Mouse (Mus musculus) ES-E14 (cell line): ENCODE measurements around the gene Lyrm1. TPM values are rescaled to one million over a fixed set of nuclear protein-coding genes. Genes with fewer than 3 reads are reported as not detected.

Experiments
- DNase-seq: peaks from one replicate; pipeline ENCODE4 v3.0.0-alpha.2; 2013; ENCODE audit warnings: low read depth, low spot score
- H3K27ac ChIP-seq: 2 replicates; pipeline ENCODE4 v1.5.1; 2012; ENCODE audit warnings: low read depth, mild to moderate bottlenecking, low read length, moderate library complexity, mixed read lengths; ENCODE audit not compliant: poor library complexity, insufficient read depth, severe bottlenecking
- H3K36me3 ChIP-seq: 2 replicates; pipeline ENCODE4 v1.6.1; 2012; ENCODE audit warnings: mild to moderate bottlenecking, low read length, moderate library complexity, mixed read lengths; ENCODE audit not compliant: control insufficient read depth, poor library complexity, insufficient read depth, severe bottlenecking
- H3K4me1 ChIP-seq, 2 experiments: fragments of 150-350 bp in 1 of 2; sonication (generic) in 1 of 2; 2 replicates each; pipeline ENCODE4 v1.6.1; 2012; ENCODE audit warnings: low read length in 2 of 2, mild to moderate bottlenecking in 1 of 2, mixed read lengths in 1 of 2; ENCODE audit not compliant: control insufficient read depth in 2 of 2, insufficient read depth in 2 of 2, poor library complexity in 1 of 2
- H3K4me3 ChIP-seq, 2 experiments: fragments of 150-350 bp in 1 of 2; sonication (generic) in 1 of 2; 2 replicates each; pipeline ENCODE4 v1.5.1; 2012; ENCODE audit warnings: low read length in 2 of 2, low read depth in 1 of 2, mild to moderate bottlenecking in 1 of 2, mixed read lengths in 1 of 2; ENCODE audit not compliant: insufficient read depth in 1 of 2, poor library complexity in 1 of 2, severe bottlenecking in 1 of 2
- H3K9ac ChIP-seq: 2 replicates; pipeline ENCODE4 v1.6.1; 2012; ENCODE audit warnings: low read depth, mild to moderate bottlenecking, low read length, mixed read lengths; ENCODE audit not compliant: poor library complexity, insufficient read depth, severe bottlenecking
- H3K9me3 ChIP-seq: fragments of 150-350 bp; sonication (generic); 2 replicates; pipeline ENCODE4 v1.6.1; 2012; ENCODE audit warnings: low read depth, mild to moderate bottlenecking, low read length; ENCODE audit not compliant: control insufficient read depth, insufficient read depth
- CHD2 ChIP-seq: IDR thresholded peaks from 2 replicates; pipeline ENCODE4 v1.6.1; 2014; ENCODE audit warnings: mild to moderate bottlenecking, low read depth, low read length, inconsistent platforms
- HCFC1 ChIP-seq: IDR thresholded peaks from 2 replicates; pipeline ENCODE4 v1.6.1; 2012; ENCODE audit warnings: low read length, inconsistent platforms, borderline replicate concordance; ENCODE audit not compliant: insufficient read depth
- MAFK ChIP-seq: IDR thresholded peaks from 2 replicates; pipeline ENCODE4 v1.6.1; 2014; ENCODE audit warnings: mild to moderate bottlenecking, low read depth, low read length, inconsistent platforms; ENCODE audit not compliant: insufficient read depth
- ZC3H11A ChIP-seq: IDR thresholded peaks from 2 replicates; pipeline ENCODE4 v1.6.1; 2012; ENCODE audit warnings: low read depth, mild to moderate bottlenecking, inconsistent platforms, low read length, borderline replicate concordance
- ZNF384 ChIP-seq: IDR thresholded peaks from 2 replicates; pipeline ENCODE4 v1.6.1; 2012; ENCODE audit warnings: low read depth, low read length, inconsistent platforms
- in situ Hi-C, 2 experiments: fragments of 600-800 bp; cut with MboI; formaldehyde crosslinking; loops; one replicate each; pipeline ENCODE4 v1.15.1; 2025; ENCODE audit warnings: low sequenced_read_pairs in 2 of 2, inconsistent platforms in 1 of 2; ENCODE audit not compliant: unreplicated experiment in 2 of 2
- total RNA-seq: library from RNA; depleted of rRNA; stranded (reverse); fragments of 300-350 nt; gene quantifications from 2 replicates; pipeline ENCODE4 v1.2.3, GENCODE M21; 2012

Gene Lyrm1
- total RNA-seq, 1 experiment: 3.8 TPM

DNA sequence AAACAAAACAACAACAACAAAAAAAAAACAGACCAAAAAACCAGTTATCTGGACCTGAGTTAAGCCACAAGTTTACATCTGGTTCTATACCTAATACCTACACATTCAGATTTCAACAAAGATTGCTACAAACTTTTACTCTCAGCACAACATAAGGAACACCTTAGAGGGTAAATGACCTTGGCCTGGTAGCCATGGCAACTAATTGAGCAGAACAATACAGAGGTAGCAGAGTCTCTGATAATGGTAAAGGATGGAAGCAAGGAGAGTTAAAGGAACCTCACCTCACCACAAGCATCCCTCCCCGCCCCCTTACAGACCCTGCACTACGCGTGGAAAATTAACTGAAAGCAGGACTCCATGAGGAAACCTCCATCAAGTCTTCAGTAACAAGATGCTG, 35.5 kb upstream of the Lyrm1 start:
- no peak for TF ChIP-seq ZC3H11A
- 0 out of 2 replicates have a peak, but pooled peaks have one; percentile 18 for TF ChIP-seq CHD2
- no peaks in the 10 kb centered on the region for H3K9me3 ChIP-seq
- H3K27ac ChIP-seq: peak overlapping the region; percentile 89; the same call in 1 of the 2 replicates
- DNase-seq: peak; percentile 70
- peaks cover 7% of the 10 kb centered on the region for H3K36me3 ChIP-seq
- in situ Hi-C loops: no loop called here
- H3K9ac ChIP-seq: no peak overlapping the region
- peaks cover 13 to 22% of the 10 kb centered on the region in 2 experiments for H3K4me1 ChIP-seq
- no peak overlapping the region; a peak in 1 of 4 replicates for H3K4me3 ChIP-seq

DNA sequence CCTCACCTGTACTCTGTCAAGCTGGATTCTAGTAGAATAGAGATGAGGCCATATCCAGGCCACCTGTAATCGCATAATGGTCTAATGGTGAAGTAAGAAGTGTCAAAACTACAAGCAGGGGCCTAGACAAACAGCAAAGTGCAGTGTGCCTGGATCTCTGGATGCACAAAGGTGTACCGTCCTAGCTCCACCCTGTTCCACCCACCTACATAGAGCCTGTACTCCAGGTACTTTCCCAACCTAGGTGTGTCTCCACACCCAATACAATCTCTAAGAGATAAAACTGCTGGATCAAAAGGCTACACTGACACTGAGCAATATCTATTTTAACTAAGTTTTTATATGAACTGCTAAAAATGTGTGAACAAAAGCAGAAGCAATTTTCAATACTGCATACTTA, 35.1 kb upstream of the Lyrm1 start:
- Histone ChIP-seq H3K9ac (no peak overlapping the region), H3K4me1 (peaks cover 13 to 22% of the 10 kb centered on the region in 2 experiments), H3K27ac (peak overlapping the region; percentile 89; the same call in 1 of the 2 replicates), H3K4me3 (no peak overlapping the region), H3K36me3 (peaks cover 7% of the 10 kb centered on the region), H3K9me3 (no peaks in the 10 kb centered on the region)
- in situ Hi-C loops: no loop called here
- TF ChIP-seq CHD2 (no peak), HCFC1 (no peak), MAFK (no peak), ZC3H11A (no peak), ZNF384 (no peak)
- DNase-seq: no peak

DNA sequence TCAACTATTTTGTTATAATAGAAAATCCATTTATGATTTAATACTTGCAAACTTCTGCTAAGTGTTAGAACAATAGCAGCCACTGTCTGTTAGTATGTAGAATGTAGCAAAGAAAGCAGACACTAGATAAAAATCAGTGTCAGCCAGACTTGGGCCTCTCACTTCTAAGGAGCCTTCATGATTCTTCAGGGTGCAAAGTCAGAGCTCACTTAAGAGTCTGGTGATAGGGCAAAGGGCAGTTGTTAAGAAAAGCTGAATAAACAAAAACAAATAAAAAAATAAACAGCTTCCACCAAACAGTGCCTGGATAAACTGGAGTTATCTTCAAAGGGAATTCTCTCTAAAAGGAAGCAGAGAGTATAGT, 34.7 kb upstream of the Lyrm1 start:
- TF ChIP-seq ZC3H11A: no peak
- TF ChIP-seq ZNF384: no peak
- no peak for TF ChIP-seq HCFC1
- TF ChIP-seq CHD2: no peak
- no peak for TF ChIP-seq MAFK
- DNase-seq: no peak
- Histone ChIP-seq H3K4me3 (peak overlapping the region in 1 of 2 experiments; percentile 13; a peak in 2 of 4 replicates), H3K9ac (no peak overlapping the region), H3K4me1 (peaks cover 13 to 22% of the 10 kb centered on the region in 2 experiments), H3K36me3 (peaks cover 7% of the 10 kb centered on the region), H3K27ac (peak overlapping the region; percentile 89; the same call in 1 of the 2 replicates), H3K9me3 (no peaks in the 10 kb centered on the region)
- in situ Hi-C loops: no loop called here

DNA sequence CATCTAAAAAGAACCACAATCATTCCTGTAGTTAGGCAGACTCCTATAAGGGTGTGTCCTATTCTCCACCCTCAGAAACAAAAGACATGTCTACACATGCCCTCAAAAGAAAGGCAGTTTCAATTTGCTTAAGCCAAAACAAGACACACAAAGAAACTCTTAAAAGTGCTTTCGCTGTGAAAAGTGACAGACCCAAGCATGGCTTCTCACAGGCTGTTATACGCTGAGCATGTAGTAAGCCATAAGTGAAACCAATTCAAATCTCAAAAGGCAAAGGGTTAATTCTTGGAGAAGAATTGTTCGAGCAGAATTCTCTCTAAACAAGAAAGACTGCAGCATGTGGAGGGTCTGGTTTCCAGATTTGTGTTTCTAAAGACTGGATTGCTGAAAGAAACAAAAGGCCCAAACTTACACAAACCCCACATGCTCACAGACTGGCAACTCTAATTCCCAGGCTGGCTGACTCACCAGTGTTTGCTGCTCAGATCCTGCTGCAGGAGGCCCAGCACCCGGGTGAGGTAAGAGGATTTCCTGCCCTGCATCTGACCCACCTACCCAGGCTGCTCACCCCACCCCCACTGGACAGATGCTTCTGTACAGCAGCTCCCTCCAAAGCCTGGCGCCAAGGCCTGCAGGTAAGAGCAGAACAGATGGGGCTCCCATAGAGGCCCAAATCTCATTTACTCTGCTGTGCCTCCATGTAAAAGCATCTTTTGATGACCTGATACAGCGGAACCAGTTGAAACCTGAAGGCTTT, 34.1 kb upstream of the Lyrm1 start:
- DNase-seq: peak; percentile 65
- TF ChIP-seq CHD2: peak; percentile 45
- no peak for TF ChIP-seq ZNF384
- H3K27ac ChIP-seq: peak overlapping the region; percentile 89
- no peaks in the 10 kb centered on the region for H3K9me3 ChIP-seq
- H3K4me3 ChIP-seq: peak overlapping the region; percentile 13 to 36
- in situ Hi-C loops: no loop called here
- peaks cover 7% of the 10 kb centered on the region; the same call in 1 of the 2 replicates for H3K36me3 ChIP-seq
- H3K9ac ChIP-seq: peak overlapping the region; percentile 51; the same call in 1 of the 2 replicates
- peaks cover 13 to 20% of the 10 kb centered on the region in 2 experiments for H3K4me1 ChIP-seq

DNA sequence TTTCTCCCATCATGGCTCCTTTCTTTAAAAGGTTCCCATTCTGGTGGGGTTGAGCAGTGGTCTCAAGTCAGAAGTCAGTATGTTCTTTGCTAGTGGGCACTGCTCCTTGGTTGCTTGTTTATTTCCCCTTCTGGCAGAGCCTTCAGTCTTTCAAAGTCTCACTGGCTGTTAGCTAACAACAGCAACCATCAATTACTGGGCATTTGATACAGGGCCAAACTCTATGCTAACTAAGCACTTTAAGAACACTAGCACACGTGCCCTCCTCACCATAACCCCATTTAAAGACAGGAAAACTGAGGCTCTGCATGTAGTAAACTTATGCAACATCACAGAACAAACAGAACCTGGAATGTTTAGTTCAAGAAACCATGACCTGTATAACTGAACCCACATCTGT, 33.5 kb upstream of the Lyrm1 start:
- no peak for TF ChIP-seq CHD2
- TF ChIP-seq ZC3H11A: no peak
- no peak for TF ChIP-seq ZNF384
- TF ChIP-seq HCFC1: no peak
- no peak for TF ChIP-seq MAFK
- Histone ChIP-seq H3K36me3 (peaks cover 7% of the 10 kb centered on the region; the same call in 1 of the 2 replicates), H3K27ac (peak overlapping the region; percentile 89; the same call in 1 of the 2 replicates), H3K9ac (peak overlapping the region; percentile 51; the same call in 1 of the 2 replicates), H3K4me1 (peaks cover 13 to 20% of the 10 kb centered on the region in 2 experiments), H3K9me3 (no peaks in the 10 kb centered on the region), H3K4me3 (peak overlapping the region in 1 of 2 experiments; percentile 6; a peak in 1 of 4 replicates)
- in situ Hi-C loops: no loop called here
- no peak for DNase-seq
